Mouse (Mus musculus) cerebellum, adult 2 months (tissue): ENCODE results near the gene Ehbp1l1.

Experiments used
- CTCF ChIP-seq: fragments of 200-500 bp; IDR thresholded peaks from 2 replicates; pipeline ENCODE4 v1.5.1; 2011; ENCODE audit warnings: low read depth, mild to moderate bottlenecking, control low read depth, low read length, moderate library complexity, borderline replicate concordance; ENCODE audit not compliant: insufficient read depth
- POLR2A ChIP-seq: fragments of 200-500 bp; IDR thresholded peaks from 2 replicates; pipeline ENCODE4 v1.6.1; 2011; ENCODE audit warnings: low read length, control low read depth, borderline replicate concordance; ENCODE audit not compliant: insufficient read depth

DNA sequence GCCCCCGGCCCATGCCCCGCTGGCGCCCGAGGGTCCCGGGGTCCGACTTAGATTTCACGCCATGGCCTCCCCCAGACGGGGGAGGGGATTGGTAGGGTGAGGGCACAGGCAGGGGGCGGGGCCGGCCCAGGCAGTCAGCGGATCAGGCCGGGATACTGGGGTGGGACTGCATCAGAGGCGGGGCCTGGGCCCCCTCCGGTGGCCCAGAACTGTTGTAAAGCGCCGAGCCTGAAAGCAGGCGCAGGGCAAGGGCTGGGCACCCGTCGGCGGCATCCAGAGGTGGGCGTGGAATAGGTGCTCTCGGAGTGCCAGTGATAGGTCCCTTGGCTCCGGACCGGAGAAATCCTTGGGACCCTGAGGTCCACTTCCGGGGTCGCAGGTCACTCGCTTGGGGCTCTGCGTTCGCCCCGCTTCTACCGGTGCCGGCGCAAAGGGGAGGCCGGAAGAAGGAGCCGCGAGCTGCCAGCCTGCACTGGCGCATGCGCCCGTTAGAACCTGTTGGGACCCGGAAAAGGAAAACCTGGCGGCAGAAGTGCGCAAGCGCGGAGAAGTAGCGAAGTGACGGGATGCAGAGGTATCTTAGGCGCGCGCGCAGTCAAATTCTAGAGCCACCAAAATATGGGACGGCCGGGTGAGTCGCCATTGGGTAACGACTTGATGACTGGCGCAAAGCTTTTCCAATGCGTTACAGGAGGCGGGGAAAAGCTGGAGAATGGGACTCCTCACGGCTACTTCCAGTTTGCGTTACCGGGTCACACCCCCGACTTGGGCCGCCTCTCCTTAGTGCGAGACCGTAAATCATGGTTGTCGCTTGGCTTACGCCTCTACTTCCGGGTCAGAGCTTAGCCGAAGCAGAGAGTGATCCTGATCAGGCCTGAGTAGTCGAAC, 37.7 kb downstream of the Ehbp1l1 start, which contains the start of the genes Map3k11 and Pcnx3:
- peak; percentile 62; the same call in 1 of the 2 replicates for TF ChIP-seq POLR2A
- no peak for TF ChIP-seq CTCF
